Mouse (Mus musculus) thymus, postnatal 25 days (tissue): ENCODE results near the gene Tmem109.

Experiments used
- DNase-seq: peaks from one replicate; pipeline ENCODE4 v3.0.0; 2022

The Tmem109 gene

GRCm38 (mm10) chr19:10839010-10839892 is 42.5 kb downstream of the Tmem109 start, which contains the start of gene Slc15a3:
Gene Slc15a3 (plus strand): TSS chr19:10839727.
- no peak for DNase-seq

- no peak for DNase-seq
Measured at GRCm38 (mm10) chr19:10835671-10836070, 46.1 kb downstream of the Tmem109 start.

- DNase-seq, result no peak
Measured at GRCm38 (mm10) chr19:10833611-10834010, 48.2 kb downstream of the Tmem109 start.

GRCm38 (mm10) chr19:10832030-10832429 is 49.8 kb downstream of the Tmem109 start:
- DNase-seq, result no peak

- DNase-seq, result peak; percentile 91
Measured at GRCm38 (mm10) chr19:10831424-10831823, 50.4 kb downstream of the Tmem109 start.

- DNase-seq, result peak; percentile 82
Measured at GRCm38 (mm10) chr19:10829436-10830175, 52.2 kb downstream of the Tmem109 start, which contains the start of gene Cd6. Gene Cd6 (minus strand): TSS chr19:10830058.

GRCm38 (mm10) chr19:10828321-10828720 is 53.5 kb downstream of the Tmem109 start:
- peak; percentile 58 for DNase-seq

- DNase-seq, result no peak
Measured at GRCm38 (mm10) chr19:10824061-10824460, 57.7 kb downstream of the Tmem109 start.

- no peak for DNase-seq
Measured at GRCm38 (mm10) chr19:10822534-10822933, 59.3 kb downstream of the Tmem109 start.

GRCm38 (mm10) chr19:10821319-10821718 is 60.5 kb downstream of the Tmem109 start:
- no peak for DNase-seq
